Mouse (Mus musculus): Measurements from ENCODE around the gene Tax1bp1.

GRCm38 (mm10) chr6:52686901-52687500 is 26.5 kb upstream of the Tax1bp1 start:
- TF ChIP-seq CTCF (IDR thresholded peaks at IDR 0.05; ENCODE audit: low read depth) = no peak
- TF ChIP-seq EP300 (IDR thresholded peaks at IDR 0.05; ENCODE audit: low read depth) = no peak

All from liver, embryonic 14.5 days (tissue).